Mouse (Mus musculus): ENCODE data around the gene Myo1e.

DNA sequence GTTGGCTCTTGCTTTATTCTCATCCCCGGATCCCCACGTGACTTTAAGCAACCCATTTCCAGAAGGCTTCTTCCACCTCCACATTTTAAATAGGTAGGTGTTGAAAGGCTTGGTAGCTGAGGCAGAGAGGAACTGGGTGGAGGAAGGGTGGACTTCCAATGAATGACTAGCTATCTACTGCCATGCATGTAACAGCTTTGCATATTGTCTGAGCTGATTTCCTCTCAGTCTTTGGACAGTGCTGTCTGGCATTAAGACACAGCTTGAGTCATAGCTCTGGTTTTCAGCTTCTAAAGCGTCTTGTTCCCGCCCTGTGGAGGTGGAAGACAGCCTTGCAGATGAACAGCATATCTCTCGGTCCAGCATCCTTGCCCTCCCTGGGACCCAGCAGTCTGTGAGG is 54.5 kb downstream of the Myo1e start:
- TF ChIP-seq CTCF (IDR thresholded peaks at IDR 0.05; ENCODE audit: low read depth, low read length): no peak
- no peak for TF ChIP-seq TAL1 (conservative IDR thresholded peaks at IDR 0.05; ENCODE audit: low read depth, low read length)
- TF ChIP-seq GATA1 (IDR thresholded peaks at IDR 0.05; ENCODE audit: borderline replicate concordance, low read length): no peak

All from G1E (cell line).